Mouse (Mus musculus): ENCODE results near the gene Hs3st3b1. TPM values are rescaled to one million over a fixed set of nuclear protein-coding genes. Genes with fewer than 3 reads are reported as not detected.

Hs3st3b1 gene
- polyA plus RNA-seq, 1 experiment from 2014 or later: 4.2 TPM

DNA sequence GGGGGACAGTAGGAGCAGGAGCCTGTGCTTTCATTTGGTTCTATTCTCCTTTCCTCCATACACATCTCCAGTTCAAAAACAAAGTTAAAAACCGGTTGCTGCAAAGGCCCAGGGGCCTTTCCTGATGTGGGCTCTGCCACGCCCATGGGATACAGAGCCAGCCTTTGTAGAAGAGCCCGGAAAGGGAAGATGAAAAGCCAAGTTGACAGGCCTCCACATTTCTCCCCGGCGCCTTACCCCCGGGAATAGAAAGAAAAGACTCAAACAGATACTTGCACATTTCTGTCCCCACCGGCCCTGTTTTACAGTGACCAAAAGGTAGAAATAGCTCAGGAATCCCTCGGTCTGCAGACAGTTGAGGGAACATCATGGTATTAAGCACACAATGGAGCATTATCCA, 77.4 kb downstream of the Hs3st3b1 start:
- Histone ChIP-seq H3K27ac (ENCODE audit: low read depth, low read length) (no peak overlapping the region), H3K4me1 (ENCODE audit: control insufficient read depth, insufficient read depth, low read length) (no peaks in the 10 kb centered on the region), H3K4me2 (no peak overlapping the region), H3K27me3 (ENCODE audit: control insufficient read depth, insufficient read depth, low read length) (no peaks in the 10 kb centered on the region), H3K4me3 (ENCODE audit: low read depth, low read length) (no peak overlapping the region), H3K36me3 (ENCODE audit: control insufficient read depth, insufficient read depth, low read length) (no peaks in the 10 kb centered on the region), H3K9me3 (replicated peaks; ENCODE audit: control insufficient read depth, low read length) (no peaks in the 10 kb centered on the region), H3K9ac (ENCODE audit: low read depth, low read length) (no peak overlapping the region)
- no peak for ATAC-seq (replicated peaks; ENCODE audit: insufficient number of reproducible peaks, low FRiP score, low TSS enrichment)
- 47% methylated on average over 8 of the region's 8 CpGs for WGBS (ENCODE audit: insufficient replicate concordance)

DNA sequence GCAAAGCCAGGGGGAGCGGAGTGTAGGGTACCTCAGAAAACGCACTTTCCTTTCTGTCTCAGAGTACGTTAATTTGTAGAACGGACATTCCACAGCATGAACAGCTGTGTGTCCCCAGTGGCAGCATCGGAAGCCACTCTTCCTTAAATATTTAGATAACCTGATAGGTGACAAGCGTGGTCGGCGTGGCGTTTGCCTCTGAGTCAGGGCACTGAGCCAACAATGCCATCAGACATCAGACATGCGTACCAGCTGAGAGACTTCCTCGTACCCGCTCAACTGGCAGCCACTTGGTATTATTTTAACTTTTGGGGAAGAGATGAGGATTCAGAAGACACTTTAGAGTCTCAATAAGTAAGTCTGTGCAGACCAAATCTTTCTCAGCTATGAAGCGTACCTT, 84.6 kb downstream of the Hs3st3b1 start:
- no peak for ATAC-seq (replicated peaks; ENCODE audit: insufficient number of reproducible peaks, low FRiP score, low TSS enrichment)
- WGBS (ENCODE audit: insufficient replicate concordance): 55% methylated on average over 13 of the region's 13 CpGs
- H3K4me2 ChIP-seq: no peak overlapping the region

More for the DNA sequence above, 84.6 kb downstream of the Hs3st3b1 start:
- no peak overlapping the region for H3K9ac ChIP-seq (ENCODE audit: low read depth, low read length)
- no peaks in the 10 kb centered on the region for H3K36me3 ChIP-seq (ENCODE audit: control insufficient read depth, insufficient read depth, low read length)
- no peak overlapping the region for H3K27ac ChIP-seq (ENCODE audit: low read depth, low read length)
- no peak overlapping the region for H3K4me3 ChIP-seq (ENCODE audit: low read depth, low read length)
- H3K9me3 ChIP-seq (replicated peaks; ENCODE audit: control insufficient read depth, low read length): no peaks in the 10 kb centered on the region
- H3K27me3 ChIP-seq (ENCODE audit: control insufficient read depth, insufficient read depth, low read length): no peaks in the 10 kb centered on the region
- peaks cover 13% of the 10 kb centered on the region; the same call in 1 of the 2 replicates for H3K4me1 ChIP-seq (ENCODE audit: control insufficient read depth, insufficient read depth, low read length)

Other genes with a start within 250 kb of the Hs3st3b1 start
- 33.7 and 35.2 TPM in 2 replicates for gene Cox10, start 157.2 kb upstream of the Hs3st3b1 start, polyA plus RNA-seq (2014; fragmentation: Nextera tagmentation; extraction: Ambion mirVana)